Mouse (Mus musculus): ENCODE data around the gene Jaml.

- TF ChIP-seq CTCF (IDR thresholded peaks at IDR 0.05; ENCODE audit: low read depth) = no peak
- TF ChIP-seq EP300 (IDR thresholded peaks at IDR 0.05; ENCODE audit: low read depth) = no peak
These were observed 46.2 kb downstream of the Jaml start for GRCm38 (mm10) chr9:45125211-45125610.

All from liver, postnatal 0 days (tissue).